Mouse (Mus musculus): Measurements from ENCODE around the gene Crls1. TPM values are rescaled to one million over a fixed set of nuclear protein-coding genes. Genes with fewer than 3 reads are reported as not detected.

The Crls1 gene
- total and polyA plus RNA-seq, 3 experiments: 46.2 to 194 (median 51.8) TPM

DNA sequence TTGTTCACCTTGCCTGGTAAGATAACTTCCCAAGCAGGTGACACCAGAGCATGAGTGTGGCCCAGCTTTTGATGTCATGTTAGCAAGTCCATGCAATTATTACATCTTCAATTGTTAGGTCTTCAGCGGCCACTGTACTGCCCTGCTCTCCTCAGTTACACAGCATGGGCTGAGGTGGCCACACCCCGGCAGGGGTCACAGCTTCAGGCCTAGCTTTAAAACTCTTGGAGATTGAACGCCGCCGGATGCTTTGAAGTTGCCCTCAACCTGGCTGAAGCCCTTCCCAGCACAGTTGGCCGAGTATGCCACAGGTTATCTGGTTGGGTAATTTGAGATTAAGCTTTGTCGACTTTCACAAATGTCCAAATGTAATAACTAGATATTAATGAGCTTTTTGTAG, 1.1 kb downstream of the Crls1 start:
- H3K27ac ChIP-seq (ENCODE audit: control insufficient read depth, low read depth, low read length): peak overlapping the region; percentile 35
- H3K9me3 ChIP-seq (replicated peaks; ENCODE audit: insufficient read depth, low read length): no peaks in the 10 kb centered on the region
- no peak for TF ChIP-seq TCF12 (IDR thresholded peaks at IDR 0.05; ENCODE audit: low read depth, low read length)
- TF ChIP-seq ETS1 (IDR thresholded peaks at IDR 0.05; ENCODE audit: low read depth, low read length): no peak
- no peak for TF ChIP-seq ZNF384 (IDR thresholded peaks at IDR 0.05; ENCODE audit: low read depth, low read length)
- TF ChIP-seq CTCF (IDR thresholded peaks at IDR 0.05 in 2 of 3, conservative IDR thresholded peaks at IDR 0.05 in 1 of 3; ENCODE audit: control insufficient read depth in 1 of 3, insufficient read depth in 1 of 3, low read depth in 2 of 3, low read length in 3 of 3, poor library complexity in 1 of 3, severe bottlenecking in 1 of 3): no peak
- no peak for TF ChIP-seq ZMIZ1 (IDR thresholded peaks at IDR 0.05; ENCODE audit: low read depth, low read length)
- TF ChIP-seq SMC3 (IDR thresholded peaks at IDR 0.05; ENCODE audit: low read depth, low read length): no peak
- peaks cover 25% of the 10 kb centered on the region for H3K79me2 ChIP-seq (ENCODE audit: control insufficient read depth, insufficient read depth, low read length, poor library complexity)
- H3K4me3 ChIP-seq (ENCODE audit: control insufficient read depth in 1 of 2, insufficient read depth in 1 of 2, low read depth in 2 of 2, low read length in 2 of 2): peak overlapping the region; percentile 78 to 91
- H3K27me3 ChIP-seq (ENCODE audit: control insufficient read depth in 1 of 2, insufficient read depth in 2 of 2, low read length in 2 of 2): no peaks in the 10 kb centered on the region
- peak; percentile 40 for DNase-seq (ENCODE audit: low read depth, low spot score)
- peaks cover 10 to 14% of the 10 kb centered on the region in 2 experiments for H3K36me3 ChIP-seq (ENCODE audit: control insufficient read depth in 1 of 2, insufficient read depth in 2 of 2, low read length in 2 of 2)
- H3K9ac ChIP-seq (ENCODE audit: control insufficient read depth, low read depth, low read length, poor library complexity, severe bottlenecking): peak overlapping the region; percentile 89
- H3K4me1 ChIP-seq (ENCODE audit: control insufficient read depth in 1 of 2, insufficient read depth in 2 of 2, low read length in 2 of 2): peaks cover 0 to 14% of the 10 kb centered on the region in 2 experiments; a peak in 3 of 4 replicates

- Histone ChIP-seq H3K9ac (ENCODE audit: control insufficient read depth, low read depth, low read length, poor library complexity, severe bottlenecking) (peak overlapping the region; percentile 8), H3K36me3 (ENCODE audit: control insufficient read depth in 1 of 2, insufficient read depth in 2 of 2, low read length in 2 of 2) (peaks cover 10 to 14% of the 10 kb centered on the region in 2 experiments), H3K4me3 (ENCODE audit: control insufficient read depth in 1 of 2, insufficient read depth in 1 of 2, low read depth in 2 of 2, low read length in 2 of 2) (peak overlapping the region in 1 of 2 experiments; percentile 30; a peak in 2 of 4 replicates), H3K27ac (ENCODE audit: control insufficient read depth, low read depth, low read length) (no peak overlapping the region), H3K9me3 (replicated peaks; ENCODE audit: insufficient read depth, low read length) (no peaks in the 10 kb centered on the region), H3K4me1 (ENCODE audit: control insufficient read depth in 1 of 2, insufficient read depth in 2 of 2, low read length in 2 of 2) (peaks cover 0 to 14% of the 10 kb centered on the region in 2 experiments), H3K27me3 (ENCODE audit: control insufficient read depth in 1 of 2, insufficient read depth in 2 of 2, low read length in 2 of 2) (no peaks in the 10 kb centered on the region), H3K79me2 (ENCODE audit: control insufficient read depth, insufficient read depth, low read length, poor library complexity) (peaks cover 29% of the 10 kb centered on the region)
- no peak for TF ChIP-seq TCF12 (IDR thresholded peaks at IDR 0.05; ENCODE audit: low read depth, low read length)
- TF ChIP-seq MYC (IDR thresholded peaks at IDR 0.05; ENCODE audit: low read depth, low read length): no peak
- TF ChIP-seq TAL1 (IDR thresholded peaks at IDR 0.05; ENCODE audit: low read length): no peak
- no peak for TF ChIP-seq CHD2 (IDR thresholded peaks at IDR 0.05; ENCODE audit: low read length)
- no peak for TF ChIP-seq ZMIZ1 (IDR thresholded peaks at IDR 0.05; ENCODE audit: low read depth, low read length)
- no peak for TF ChIP-seq RCOR1 (IDR thresholded peaks at IDR 0.05; ENCODE audit: low read depth, low read length)
- no peak for TF ChIP-seq JUND (IDR thresholded peaks at IDR 0.05; ENCODE audit: low read depth, low read length)
- DNase-seq (ENCODE audit: low read depth, low spot score): no peak
Observed at GRCm38 (mm10) chr2:132848361-132848760, 1.9 kb downstream of the Crls1 start.

DNA sequence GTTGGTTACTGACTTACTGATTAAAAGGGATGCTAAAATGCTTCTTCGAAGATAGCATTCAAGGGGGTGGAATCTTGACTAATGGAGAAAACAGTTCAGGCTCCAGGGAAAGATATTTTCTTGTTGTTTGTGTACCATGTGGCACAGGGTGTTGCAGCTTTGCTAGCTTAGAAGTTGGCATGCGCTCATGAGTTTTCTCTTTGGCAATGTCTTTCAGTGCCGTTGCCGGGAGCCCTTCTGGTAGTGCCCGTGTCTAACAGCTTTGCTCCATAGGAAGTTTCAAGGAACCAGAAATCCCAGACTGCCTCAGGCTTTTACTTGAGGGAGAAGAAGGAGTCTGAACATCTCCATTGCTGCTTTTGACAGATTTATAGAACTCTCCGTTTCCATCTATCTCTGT, 2.7 kb downstream of the Crls1 start:
- Histone ChIP-seq H3K27me3 (ENCODE audit: control insufficient read depth in 1 of 2, insufficient read depth in 2 of 2, low read length in 2 of 2) (no peaks in the 10 kb centered on the region), H3K9me3 (replicated peaks; ENCODE audit: insufficient read depth, low read length) (no peaks in the 10 kb centered on the region), H3K36me3 (ENCODE audit: control insufficient read depth in 1 of 2, insufficient read depth in 2 of 2, low read length in 2 of 2) (peaks cover 10 to 16% of the 10 kb centered on the region in 2 experiments), H3K9ac (ENCODE audit: control insufficient read depth, low read depth, low read length, poor library complexity, severe bottlenecking) (no peak overlapping the region), H3K27ac (ENCODE audit: control insufficient read depth, low read depth, low read length) (no peak overlapping the region), H3K4me1 (ENCODE audit: control insufficient read depth in 1 of 2, insufficient read depth in 2 of 2, low read length in 2 of 2) (peaks cover 0 to 14% of the 10 kb centered on the region in 2 experiments), H3K79me2 (ENCODE audit: control insufficient read depth, insufficient read depth, low read length, poor library complexity) (peaks cover 29% of the 10 kb centered on the region), H3K4me3 (ENCODE audit: control insufficient read depth in 1 of 2, insufficient read depth in 1 of 2, low read depth in 2 of 2, low read length in 2 of 2) (no peak overlapping the region)
- TF ChIP-seq RCOR1 (IDR thresholded peaks at IDR 0.05; ENCODE audit: low read depth, low read length) (no peak), POLR2A (IDR thresholded peaks at IDR 0.05; ENCODE audit: control insufficient read depth in 1 of 2, insufficient read depth in 1 of 2, low read depth in 1 of 2, low read length in 2 of 2, poor library complexity in 1 of 2) (no peak), EP300 (IDR thresholded peaks at IDR 0.05; ENCODE audit: low read depth in 1 of 2, low read length in 2 of 2) (no peak), BHLHE40 (IDR thresholded peaks at IDR 0.05; ENCODE audit: borderline replicate concordance, low read depth, low read length) (no peak), MAX (IDR thresholded peaks at IDR 0.05; ENCODE audit: low read length) (no peak), POLR2AphosphoS2 (IDR thresholded peaks at IDR 0.05; ENCODE audit: low read length) (no peak), USF1 (IDR thresholded peaks at IDR 0.05; ENCODE audit: low read depth, low read length) (no peak), ZNF384 (IDR thresholded peaks at IDR 0.05; ENCODE audit: low read depth, low read length) (no peak), SIN3A (IDR thresholded peaks at IDR 0.05; ENCODE audit: low read length) (no peak), USF2 (IDR thresholded peaks at IDR 0.05; ENCODE audit: borderline replicate concordance in 1 of 2, insufficient read depth in 1 of 2, low read depth in 1 of 2, low read length in 2 of 2) (no peak), SMC3 (IDR thresholded peaks at IDR 0.05; ENCODE audit: low read depth, low read length) (no peak)
- no peak for DNase-seq (ENCODE audit: low read depth, low spot score)

Data from MEL (cell line).